ENCODE assay signal across 26 mouse cellular contexts in genomic region chr4:22090536-22090935, GRCm38 (mm10).
DNase-seq lines count a peak whose midpoint lies in the region; ATAC-seq lines count a peak whose summit lies in the region.
"Had no signal": no experiment of that assay in that cellular context is flagged by ENCODE, and none has a peak within 500 bp of the region (broad histone marks: within the 10 kb centered on the region; RNA-seq: fewer than 3 reads in every experiment).

No protein-coding gene starts in this region.

- no peak for DNase-seq in frontal cortex, postnatal 25 days (ENCODE audit: low spot score in 2 of 2)
- no peak for DNase-seq in limb, embryonic 10.5 days (ENCODE audit: low spot score)
- peak; percentile 20 to 78 for DNase-seq in left cerebral cortex, postnatal 25 days (ENCODE audit: low spot score in 2 of 2)
- DNase-seq in kidney, adult 18-20 months, result no peak
- DNase-seq: adrenal gland, postnatal 36 days; cerebellum, adult 2 months; forebrain, postnatal 0 days; heart, postnatal 14 days; kidney, postnatal 25 days; layer of hippocampus, postnatal 36 days; lung, adult 18-20 months; lung, postnatal 10 days; retina, postnatal 1 day had no signal

- H3K27me3 ChIP-seq in limb, embryonic 12.5 days, result no peaks in the 10 kb centered on the region; the same call in 1 of the 2 replicates
- H3K27me3 ChIP-seq in limb, embryonic 10.5 days (ENCODE audit: low read depth, poor library complexity, severe bottlenecking), result no peaks in the 10 kb centered on the region
- H3K27me3 ChIP-seq in heart, embryonic 12.5 days (replicated peaks), result no peaks in the 10 kb centered on the region
- H3K27me3 ChIP-seq: heart, embryonic 13.5 days; neural tube, embryonic 13.5 days had no signal

- H3K4me2 ChIP-seq in limb, embryonic 12.5 days, result no peak overlapping the region
- H3K4me2 ChIP-seq in heart, embryonic 12.5 days, result no peak overlapping the region
- H3K4me2 ChIP-seq: heart, embryonic 13.5 days; liver, embryonic 11.5 days; neural tube, embryonic 13.5 days had no signal

- peak overlapping the region; percentile 74; the same call in 1 of the 2 replicates for H3K27ac ChIP-seq in limb, embryonic 12.5 days
- H3K27ac ChIP-seq in limb, embryonic 10.5 days, result no peak overlapping the region
- no peak overlapping the region for H3K27ac ChIP-seq in heart, embryonic 12.5 days (ENCODE audit: poor library complexity, severe bottlenecking)
- H3K27ac ChIP-seq: heart, embryonic 13.5 days; hindbrain, postnatal 0 days; midbrain, embryonic 10.5 days; neural tube, embryonic 13.5 days; stomach, postnatal 0 days had no signal

- H3K4me1 ChIP-seq in limb, embryonic 12.5 days (replicated peaks), result peaks cover 21% of the 10 kb centered on the region
- peaks cover 5% of the 10 kb centered on the region; the same call in 1 of the 2 replicates for H3K4me1 ChIP-seq in limb, embryonic 10.5 days
- H3K4me1 ChIP-seq in heart, embryonic 12.5 days (replicated peaks), result no peaks in the 10 kb centered on the region
- H3K4me1 ChIP-seq: heart, embryonic 13.5 days had no signal

- no peaks in the 10 kb centered on the region for H3K9me3 ChIP-seq in limb, embryonic 12.5 days
- H3K9me3 ChIP-seq in limb, embryonic 10.5 days (replicated peaks), result no peaks in the 10 kb centered on the region
- no peaks in the 10 kb centered on the region for H3K9me3 ChIP-seq in heart, embryonic 12.5 days (replicated peaks)
- H3K9me3 ChIP-seq: heart, embryonic 13.5 days; midbrain, embryonic 10.5 days; neural tube, embryonic 13.5 days had no signal

- H3K4me3 ChIP-seq in limb, embryonic 12.5 days (replicated peaks), result no peak overlapping the region
- H3K4me3 ChIP-seq in limb, embryonic 10.5 days, result no peak overlapping the region
- H3K4me3 ChIP-seq in heart, embryonic 12.5 days, result no peak overlapping the region
- H3K4me3 ChIP-seq: heart, embryonic 13.5 days; midbrain, embryonic 10.5 days; myocyte; neural tube, embryonic 13.5 days had no signal

- ATAC-seq in frontal cortex, adult (ENCODE audit: low TSS enrichment), result peak; percentile 78
- no peak for ATAC-seq in limb, embryonic 12.5 days (ENCODE audit: insufficient number of reproducible peaks, insufficient read depth, low FRiP score, low TSS enrichment, low read depth)
- no peak for ATAC-seq in heart, embryonic 12.5 days (ENCODE audit: insufficient number of reproducible peaks, low FRiP score)
- ATAC-seq: forebrain, postnatal 0 days; hindbrain, postnatal 0 days; intestine, embryonic 16.5 days; midbrain, embryonic 16.5 days; Patski had no signal

- 73% methylated on average over 11 of the region's 11 CpGs for WGBS in limb, embryonic 12.5 days
- WGBS in limb, embryonic 10.5 days, result 80% methylated on average over 11 of the region's 11 CpGs
- WGBS in heart, embryonic 12.5 days, result 73% methylated on average over 11 of the region's 11 CpGs

- H3K9ac ChIP-seq in limb, embryonic 12.5 days (replicated peaks), result no peak overlapping the region
- no peak overlapping the region for H3K9ac ChIP-seq in heart, embryonic 12.5 days
- H3K9ac ChIP-seq: forebrain, postnatal 0 days; heart, embryonic 13.5 days; neural tube, embryonic 13.5 days had no signal

- intact Hi-C loops in left cerebral cortex, postnatal 25 days (cut with DNase I), result no loop called here

- no peaks in the 10 kb centered on the region for H3K36me3 ChIP-seq in limb, embryonic 12.5 days
- H3K36me3 ChIP-seq in limb, embryonic 10.5 days, result no peaks in the 10 kb centered on the region
- H3K36me3 ChIP-seq in heart, embryonic 12.5 days, result no peaks in the 10 kb centered on the region
- H3K36me3 ChIP-seq: heart, embryonic 13.5 days; midbrain, embryonic 10.5 days; neural tube, embryonic 13.5 days had no signal

Comparison
In these comparisons a context has a peak if more than half of its experiments do, and no peak if none do; other contexts are left out.
1. DNase-seq: peak in left cerebral cortex, postnatal 25 days (2 of 2); none in frontal cortex, postnatal 25 days (0 of 2), limb, embryonic 10.5 days (single experiment) and kidney, adult 18-20 months (single experiment).